Mouse (Mus musculus): Measurements from ENCODE around the gene Ehhadh.

The Ehhadh gene

GRCm38 (mm10) chr16:21727897-21728364, 59.7 kb downstream of the Ehhadh start:
- peak; percentile 78 to 89 for DNase-seq (ENCODE audit: low spot score in 2 of 2)

GRCm38 (mm10) chr16:21727421-21727820, 60.2 kb downstream of the Ehhadh start:
- no peak for DNase-seq (ENCODE audit: low spot score in 2 of 2)

GRCm38 (mm10) chr16:21724261-21724660, 63.3 kb downstream of the Ehhadh start:
- DNase-seq (ENCODE audit: low spot score in 2 of 2), result no peak

GRCm38 (mm10) chr16:21719770-21720169, 67.8 kb downstream of the Ehhadh start:
- no peak for DNase-seq (ENCODE audit: low spot score in 2 of 2)

GRCm38 (mm10) chr16:21714516-21714915, 73.1 kb downstream of the Ehhadh start:
- DNase-seq (ENCODE audit: low spot score in 2 of 2), result peak; percentile 58 to 76
